Mouse (Mus musculus) brain, embryonic 18.5 days (tissue): ENCODE data around the gene Bex2.
"Not testable (repeated sequence)": the region's sequence is repeated elsewhere in the genome, so short reads cannot be mapped to it uniquely, and the experiment has no call there.

Experiments
- DNase-seq: peaks from one replicate; pipeline ENCODE4 v3.0.0-alpha.2; 2012; ENCODE audit warnings: low read depth, low spot score

Gene Bex2

GRCm38 (mm10) chrX:136068020-136068419 is at the start of gene Bex2:
TSS of gene Bex2 (minus strand) at chrX:136068236.
- DNase-seq = not testable (repeated sequence)

DNA sequence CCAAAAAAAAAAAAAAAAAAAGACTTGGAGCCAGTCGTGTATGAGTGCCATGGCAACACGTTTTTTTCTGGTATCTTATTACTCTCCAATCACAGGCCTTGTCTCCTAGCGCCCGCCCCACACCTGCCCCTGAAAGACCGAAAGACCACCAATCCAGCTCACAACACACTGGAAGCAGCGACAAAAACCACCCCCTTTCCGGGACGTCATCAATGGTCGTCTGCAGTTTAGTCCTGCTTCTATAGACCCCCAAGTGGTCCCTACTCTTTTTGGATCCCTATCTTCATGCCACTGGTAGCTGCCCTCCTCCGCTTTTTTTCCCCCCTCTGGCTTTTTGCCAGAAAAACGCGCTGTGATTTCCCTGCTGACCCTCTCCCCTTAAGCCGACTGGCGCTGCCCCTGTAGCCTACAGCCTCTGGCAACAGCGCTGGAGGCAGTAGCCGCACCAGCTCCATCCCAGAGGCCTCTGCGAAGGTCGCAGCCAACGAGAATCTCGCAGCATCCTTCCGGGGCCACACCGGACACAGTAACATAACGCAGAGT is 47.5 kb upstream of the Bex2 start:
- DNase-seq = peak; percentile 90

DNA sequence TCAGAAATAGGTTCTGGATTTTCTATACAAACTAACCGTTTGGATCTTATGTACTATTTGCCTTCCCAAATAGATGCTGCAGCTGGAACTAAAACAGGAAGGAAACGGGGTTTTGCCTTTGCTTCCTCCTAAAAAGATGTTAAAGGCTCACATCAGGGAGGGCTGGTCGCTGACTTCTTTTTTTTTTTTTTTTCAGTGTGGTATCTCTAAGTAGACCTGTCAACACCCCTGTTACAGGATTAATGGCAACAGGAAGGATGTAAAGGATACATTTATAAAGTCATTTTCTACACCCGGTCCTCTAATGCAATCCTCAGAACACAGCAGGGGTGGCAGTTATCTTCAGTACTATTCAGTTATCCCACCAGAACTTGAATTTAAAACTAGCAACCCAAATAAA is 47.0 kb upstream of the Bex2 start:
- no peak for DNase-seq

GRCm38 (mm10) chrX:136107942-136108341 is 39.9 kb upstream of the Bex2 start:
- no peak for DNase-seq

DNA sequence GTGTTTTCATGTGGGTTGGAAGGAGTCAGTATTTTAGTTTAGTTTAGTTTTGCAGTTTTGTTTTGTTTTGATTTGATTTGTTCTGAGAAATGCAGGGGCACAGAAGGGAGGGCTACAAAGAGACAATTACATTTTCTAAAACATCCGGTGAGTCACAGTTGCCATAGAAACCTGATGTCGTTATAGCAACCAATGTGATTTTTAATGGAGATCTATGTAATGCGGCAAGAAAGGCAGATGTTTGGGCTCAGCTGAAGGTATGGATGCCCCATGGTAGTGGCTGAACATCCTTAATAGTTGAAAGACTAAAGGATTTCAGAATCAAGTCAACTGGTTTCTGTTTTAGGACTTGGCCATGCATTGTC is 36.7 kb upstream of the Bex2 start:
- DNase-seq = peak; percentile 40

- DNase-seq = peak; percentile 40
These were observed 36.1 kb upstream of the Bex2 start for GRCm38 (mm10) chrX:136104046-136104723.

DNA sequence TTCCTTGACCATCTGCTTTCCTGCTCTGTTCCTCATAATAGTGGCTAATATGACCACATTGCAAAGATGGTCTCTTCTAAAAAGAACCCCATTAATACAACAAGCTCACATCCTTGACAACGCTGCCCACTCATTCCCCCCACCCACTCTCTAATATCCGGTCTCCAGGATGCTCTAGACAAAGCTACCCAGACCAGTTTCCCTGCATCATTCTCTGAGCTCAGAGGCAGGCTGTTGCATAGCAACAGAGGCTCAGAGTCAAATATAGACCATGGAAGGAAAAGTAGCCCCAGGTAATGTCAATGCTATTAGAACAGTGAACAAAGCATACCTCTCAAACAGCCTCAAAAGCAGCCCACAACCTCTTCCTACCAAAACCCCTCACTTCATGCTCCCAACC is 26.4 kb upstream of the Bex2 start:
- DNase-seq = no peak

DNA sequence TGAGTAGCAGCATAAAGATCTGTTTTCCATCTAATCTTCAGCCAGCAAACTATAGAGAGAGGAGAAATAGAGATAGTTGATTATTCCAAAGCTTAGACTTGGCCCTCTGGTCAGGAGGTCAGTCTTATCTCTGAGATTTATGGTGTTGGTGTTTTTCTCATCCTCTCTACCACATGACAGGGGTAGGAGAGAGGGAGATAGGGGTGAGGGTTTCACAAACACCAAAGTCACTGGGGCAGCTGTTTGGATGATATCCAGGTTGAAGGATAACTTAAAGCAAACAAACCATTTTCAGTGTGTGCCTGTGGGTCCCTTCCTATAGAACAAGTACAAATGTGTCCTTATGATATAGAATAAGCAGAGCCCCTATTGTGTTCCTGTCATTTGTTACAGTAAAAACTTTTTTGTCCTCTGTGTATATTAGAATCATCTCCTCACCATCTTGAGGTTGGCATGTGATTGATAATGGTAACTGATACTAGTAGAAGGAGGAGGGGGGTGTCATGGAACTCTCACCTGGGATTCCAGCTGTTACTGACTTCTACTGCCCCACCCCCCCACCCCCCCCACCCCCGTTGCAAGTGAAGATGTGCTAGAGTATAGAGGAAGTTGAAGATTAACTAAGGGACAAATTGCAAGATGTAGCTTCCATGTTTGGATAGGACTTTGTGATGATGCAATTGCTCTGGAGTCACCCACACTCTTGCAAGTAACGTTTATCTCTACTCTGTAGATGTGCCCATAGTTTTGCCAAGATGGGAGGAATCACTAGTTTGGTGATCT is 24.7 kb upstream of the Bex2 start:
- no peak for DNase-seq

- DNase-seq = no peak
These were observed 17.1 kb upstream of the Bex2 start, which contains the start of gene Nxf3 for GRCm38 (mm10) chrX:136085155-136085554. TSS of gene Nxf3 (minus strand) at chrX:136085255.

- DNase-seq = peak; percentile 43
These were observed 640 bp downstream of the Bex2 start for GRCm38 (mm10) chrX:136067201-136067991.

DNA sequence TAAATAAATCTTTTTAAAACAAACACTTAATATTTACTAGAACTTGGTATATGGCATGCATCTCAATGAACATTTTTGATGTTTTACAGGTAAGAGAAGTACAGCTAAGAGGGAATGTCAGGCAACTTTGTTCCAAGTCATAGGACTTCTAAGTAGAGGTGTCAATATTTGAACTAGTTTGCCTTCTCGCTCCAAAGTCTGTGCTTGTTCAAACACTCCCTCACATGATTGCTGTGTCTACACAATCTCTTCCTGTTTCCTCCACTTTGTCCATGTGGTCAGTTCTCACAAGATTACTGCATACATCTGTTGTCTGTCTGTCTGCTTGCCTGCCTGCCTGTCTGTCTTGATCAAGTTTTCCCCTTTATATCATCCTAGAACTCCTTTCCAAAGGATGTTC is 7.3 kb downstream of the Bex2 start:
- DNase-seq = no peak

GRCm38 (mm10) chrX:136051219-136051618 is 16.8 kb downstream of the Bex2 start:
- DNase-seq = no peak

DNA sequence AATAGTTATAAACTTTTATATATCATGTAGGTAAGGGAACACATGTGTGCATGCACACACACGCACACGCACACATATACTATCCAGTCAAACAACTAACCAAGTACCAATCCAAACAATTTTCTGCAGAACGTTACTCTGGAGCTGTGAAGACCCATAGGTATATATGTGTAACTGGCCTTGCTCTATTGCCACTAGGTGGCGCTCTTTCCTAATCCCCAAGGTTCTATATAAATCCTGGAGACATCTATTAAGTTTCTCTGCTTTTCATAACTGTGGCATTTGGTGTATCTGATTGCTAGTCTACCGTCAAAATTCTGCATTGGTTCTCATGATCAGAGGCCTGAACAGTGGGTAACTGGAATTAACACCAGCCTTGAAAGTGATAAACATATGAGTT is 20.5 kb downstream of the Bex2 start:
- DNase-seq = peak; percentile 39

- no peak for DNase-seq
These were observed 24.3 kb downstream of the Bex2 start for GRCm38 (mm10) chrX:136043726-136044125.

DNA sequence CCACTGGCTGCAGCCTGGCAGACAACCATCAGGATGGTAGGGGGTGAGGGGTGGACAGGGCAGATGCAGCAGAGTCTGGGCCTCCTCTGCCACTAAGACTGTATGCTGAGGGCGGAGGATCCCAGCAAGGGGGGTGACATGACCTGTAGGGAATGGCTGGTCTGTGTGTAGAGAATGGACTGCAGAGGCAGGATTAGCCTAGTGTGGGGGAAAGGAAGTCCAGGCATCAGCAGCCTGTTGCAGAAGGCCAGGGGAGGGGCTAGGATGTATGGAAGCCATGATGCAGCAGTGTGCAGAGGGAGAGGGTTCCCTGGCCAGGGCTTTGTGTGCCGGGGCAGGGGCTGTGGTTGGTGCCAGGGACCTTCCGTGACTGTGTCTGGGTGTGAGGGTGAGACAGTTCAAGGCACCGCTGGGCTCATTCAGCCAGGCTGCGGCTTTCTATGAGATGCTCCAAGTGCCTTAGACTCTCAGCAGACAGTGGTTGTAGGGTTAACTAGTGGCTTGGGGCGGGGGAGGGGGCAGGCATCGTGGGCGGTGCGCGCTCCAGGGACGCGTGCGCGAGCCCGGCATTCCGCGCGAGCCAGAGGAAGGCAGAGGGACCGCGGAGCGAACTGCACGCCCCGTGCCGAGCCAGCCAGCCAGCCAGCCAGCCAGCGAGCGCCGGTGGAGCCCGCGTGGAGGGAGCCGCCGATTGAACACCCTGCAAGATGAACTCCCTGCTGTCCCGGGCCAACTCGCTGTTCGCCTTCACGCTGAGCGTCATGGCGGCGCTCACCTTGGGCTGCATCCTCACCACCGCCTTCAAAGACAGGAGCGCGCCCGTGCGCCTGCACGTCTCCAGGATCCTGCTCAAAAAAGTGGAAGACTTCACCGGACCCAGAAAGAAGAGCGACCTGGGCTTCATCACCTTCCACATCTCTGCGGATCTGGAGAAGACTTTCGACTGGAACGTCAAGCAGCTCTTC is 35.0 kb downstream of the Bex2 start, which contains the start of gene Arxes1:
Arxes1 (plus strand) TSS at position 569 of the 965 bp plus-strand sequence.
- not testable (repeated sequence) for DNase-seq

- DNase-seq = peak; percentile 3
These were observed 37.7 kb downstream of the Bex2 start for GRCm38 (mm10) chrX:136030331-136030730.
